ENCODE assay signal across 8 mouse cellular contexts in the genomic region with DNA sequence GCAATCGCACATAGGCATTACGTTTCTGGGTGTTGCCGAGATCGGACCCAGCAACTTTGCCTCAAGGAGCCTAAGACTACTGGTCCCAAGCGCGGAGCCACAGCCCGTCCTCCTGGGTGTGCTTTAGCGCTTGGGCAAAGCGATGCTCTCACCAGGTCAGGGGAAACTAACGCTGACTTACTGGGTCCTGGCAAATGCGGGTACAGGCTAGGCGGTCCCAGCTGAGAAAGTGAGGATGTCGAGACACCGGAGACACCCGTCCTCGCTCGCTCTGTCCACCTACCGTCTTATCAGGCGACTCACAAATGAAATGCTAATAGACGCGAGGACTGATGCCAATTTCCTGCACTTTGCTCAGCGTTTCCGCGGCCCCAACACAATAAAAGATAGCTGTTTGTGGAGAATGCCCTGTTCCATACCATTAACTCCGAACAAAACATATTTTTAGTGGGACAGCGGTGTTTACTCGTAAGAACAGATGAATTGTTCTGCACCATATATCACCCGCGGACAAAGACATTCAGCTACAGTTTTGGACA.
DNase-seq lines count a peak whose midpoint lies in the region; ATAC-seq and TF ChIP-seq lines count a peak whose summit lies in the region.

No protein-coding gene starts in this region.

- no peaks in the 10 kb centered on the region for H3K9me3 ChIP-seq in E14TG2a.4 (ENCODE audit: low read length)
- no peaks in the 10 kb centered on the region for H3K9me3 ChIP-seq in hindbrain, embryonic 11.5 days (ENCODE audit: control insufficient read depth, low read length)
- H3K9me3 ChIP-seq in limb, embryonic 14.5 days (ENCODE audit: control insufficient read depth, low read length) = no peaks in the 10 kb centered on the region
- H3K9me3 ChIP-seq in neural tube, embryonic 13.5 days = no peaks in the 10 kb centered on the region

- H3K4me3 ChIP-seq in gastrocnemius, adult 2 months = peak overlapping the region; percentile 60
- peak overlapping the region; percentile 52 for H3K4me3 ChIP-seq in E14TG2a.4 (replicated peaks; ENCODE audit: low read length)
- H3K4me3 ChIP-seq in hindbrain, embryonic 11.5 days (ENCODE audit: low read depth, low read length) = peak overlapping the region; percentile 53
- H3K4me3 ChIP-seq in limb, embryonic 14.5 days (replicated peaks; ENCODE audit: low read length) = peak overlapping the region; percentile 39
- peak overlapping the region; percentile 73 for H3K4me3 ChIP-seq in neural tube, embryonic 13.5 days

- intact Hi-C loops in gastrocnemius, adult 2 months (cut with DNase I) = no loop called here

- WGBS in hindbrain, embryonic 11.5 days = under 1% methylated on average over 29 of the region's 29 CpGs
- 1% methylated on average over 29 of the region's 29 CpGs for WGBS in limb, embryonic 14.5 days
- WGBS in neural tube, embryonic 13.5 days = under 1% methylated on average over 29 of the region's 29 CpGs

- peaks cover 21% of the 10 kb centered on the region for H3K4me1 ChIP-seq in E14TG2a.4 (replicated peaks; ENCODE audit: low read depth, low read length)
- no peaks in the 10 kb centered on the region for H3K4me1 ChIP-seq in hindbrain, embryonic 11.5 days (replicated peaks; ENCODE audit: control insufficient read depth, insufficient read depth, low read length)
- H3K4me1 ChIP-seq in limb, embryonic 14.5 days (ENCODE audit: control insufficient read depth, insufficient read depth, low read length) = no peaks in the 10 kb centered on the region
- H3K4me1 ChIP-seq in neural tube, embryonic 13.5 days (replicated peaks) = peaks cover 40% of the 10 kb centered on the region

- H3K27me3 ChIP-seq in E14TG2a.4 (ENCODE audit: insufficient read depth, low read length) = peaks cover 4% of the 10 kb centered on the region; the same call in 1 of the 2 replicates
- H3K27me3 ChIP-seq in hindbrain, embryonic 11.5 days (ENCODE audit: control insufficient read depth, insufficient read depth, low read length) = no peaks in the 10 kb centered on the region
- peaks cover 14% of the 10 kb centered on the region; the same call in 1 of the 2 replicates for H3K27me3 ChIP-seq in limb, embryonic 14.5 days (ENCODE audit: control insufficient read depth, insufficient read depth, low read length)
- H3K27me3 ChIP-seq in neural tube, embryonic 13.5 days = no peaks in the 10 kb centered on the region

- peak; percentile 16 for DNase-seq in gastrocnemius, adult 2 months
- no peak for DNase-seq in gastrocnemius, adult 8-10 months (ENCODE audit: low spot score in 2 of 2)
- DNase-seq in hindbrain, embryonic 11.5 days (ENCODE audit: low spot score) = peak; percentile 73
- peak; percentile 12 for DNase-seq in limb, embryonic 14.5 days (ENCODE audit: low spot score)

- H3K36me3 ChIP-seq in E14TG2a.4 (ENCODE audit: insufficient read depth, low read length) = no peaks in the 10 kb centered on the region
- H3K36me3 ChIP-seq in hindbrain, embryonic 11.5 days (ENCODE audit: control insufficient read depth, insufficient read depth, low read length) = no peaks in the 10 kb centered on the region
- no peaks in the 10 kb centered on the region for H3K36me3 ChIP-seq in limb, embryonic 14.5 days (ENCODE audit: control insufficient read depth, insufficient read depth, low read length)
- peaks cover 10% of the 10 kb centered on the region for H3K36me3 ChIP-seq in neural tube, embryonic 13.5 days

- TF ChIP-seq POLR2A in limb, embryonic 14.5 days (IDR thresholded peaks at IDR 0.05; ENCODE audit: borderline replicate concordance, extremely low read depth, insufficient read depth, insufficient read length) = no peak

- H3K9ac ChIP-seq in hindbrain, embryonic 11.5 days (ENCODE audit: low read depth, low read length) = peak overlapping the region; percentile 83
- H3K9ac ChIP-seq in limb, embryonic 14.5 days (ENCODE audit: low read depth, low read length, severe bottlenecking) = peak overlapping the region; percentile 44
- H3K9ac ChIP-seq in neural tube, embryonic 13.5 days = peak overlapping the region; percentile 95

- H3K4me2 ChIP-seq in hindbrain, embryonic 11.5 days (replicated peaks; ENCODE audit: low read depth, low read length) = peak overlapping the region; percentile 66
- H3K4me2 ChIP-seq in limb, embryonic 14.5 days (replicated peaks; ENCODE audit: low read depth, low read length, severe bottlenecking) = peak overlapping the region; percentile 73
- peak overlapping the region; percentile 65 for H3K4me2 ChIP-seq in neural tube, embryonic 13.5 days

- no peak for TF ChIP-seq CTCF in gastrocnemius, adult 2 months (IDR thresholded peaks at IDR 0.05)
- no peak for TF ChIP-seq CTCF in E14TG2a.4 (conservative IDR thresholded peaks at IDR 0.05; ENCODE audit: low read length)

- no peak overlapping the region for H3K27ac ChIP-seq in gastrocnemius, adult 2 months
- H3K27ac ChIP-seq in hindbrain, embryonic 11.5 days (ENCODE audit: low read depth, low read length) = peak overlapping the region; percentile 91
- no peak overlapping the region for H3K27ac ChIP-seq in limb, embryonic 14.5 days (replicated peaks; ENCODE audit: low read depth, low read length)
- H3K27ac ChIP-seq in neural tube, embryonic 13.5 days (replicated peaks) = peak overlapping the region; percentile 97

- ATAC-seq in common myeloid progenitor, adult 5-6 weeks (replicated peaks; ENCODE audit: low read depth, poor library complexity, severe bottlenecking) = 0 out of 2 replicates have a peak, but pooled peaks have one; percentile 45
- peak; percentile 66 for ATAC-seq in hindbrain, embryonic 11.5 days (ENCODE audit: low FRiP score)
- peak; percentile 26; the same call in 1 of the 2 replicates for ATAC-seq in limb, embryonic 14.5 days (ENCODE audit: low FRiP score, low read depth)
- peak; percentile 75 for ATAC-seq in neural tube, embryonic 13.5 days (ENCODE audit: low read depth)
- no peak for ATAC-seq in granulocyte monocyte progenitor cell, adult 5-6 weeks (replicated peaks; ENCODE audit: poor library complexity, severe bottlenecking)

Comparison
In these comparisons a context has a peak if more than half of its experiments do, and no peak if none do; other contexts are left out.
1. DNase-seq: peak in gastrocnemius, adult 2 months (single experiment), hindbrain, embryonic 11.5 days (single experiment) and limb, embryonic 14.5 days (single experiment); none in gastrocnemius, adult 8-10 months (0 of 2).
2. H3K27ac ChIP-seq: peak in hindbrain, embryonic 11.5 days (single experiment) and neural tube, embryonic 13.5 days (single experiment); none in gastrocnemius, adult 2 months (single experiment) and limb, embryonic 14.5 days (single experiment).
3. H3K9ac ChIP-seq: peak in every context shown above with its lines; median percentile 95 in neural tube, embryonic 13.5 days; 83 in hindbrain, embryonic 11.5 days; 44 in limb, embryonic 14.5 days.
4. Peak in every context shown above with its lines, with median percentiles within 50 percentile points of each other: H3K4me3 ChIP-seq and H3K4me2 ChIP-seq.